Mouse (Mus musculus) thymus, adult 2 months (tissue): Measurements from ENCODE around the gene Baat. TPM values are rescaled to one million over a fixed set of nuclear protein-coding genes. Genes with fewer than 3 reads are reported as not detected.

Source experiments
- DNase-seq: peaks from one replicate; pipeline ENCODE4 v3.0.0; 2021
- H3K27ac ChIP-seq: fragments of 200-500 bp; 2 replicates; pipeline ENCODE4 v1.5.1; 2012; ENCODE audit warnings: low read length, control low read depth; ENCODE audit not compliant: control insufficient read depth, insufficient read depth
- H3K27me3 ChIP-seq: fragments of 200-500 bp; 2 replicates; pipeline ENCODE4 v1.6.1; 2012; ENCODE audit warnings: mild to moderate bottlenecking, low read length, moderate library complexity, mixed read lengths; ENCODE audit not compliant: control insufficient read depth, insufficient read depth
- H3K36me3 ChIP-seq: fragments of 200-500 bp; 2 replicates; pipeline ENCODE4 v1.6.1; 2012; ENCODE audit warnings: mild to moderate bottlenecking, low read length, moderate library complexity; ENCODE audit not compliant: control insufficient read depth, insufficient read depth
- H3K4me1 ChIP-seq: fragments of 200-500 bp; replicated peaks from 2 replicates; pipeline ENCODE4 v1.6.1; 2012; ENCODE audit warnings: low read length; ENCODE audit not compliant: control insufficient read depth, insufficient read depth
- H3K4me3 ChIP-seq: fragments of 200-500 bp; 2 replicates; pipeline ENCODE4 v1.5.1; 2012; ENCODE audit warnings: mild to moderate bottlenecking, low read length, control low read depth, moderate library complexity; ENCODE audit not compliant: control insufficient read depth, insufficient read depth
- CTCF ChIP-seq: fragments of 200-500 bp; IDR thresholded peaks from 2 replicates; pipeline ENCODE4 v1.5.1; 2012; ENCODE audit warnings: mild to moderate bottlenecking, control low read depth, low read length, moderate library complexity, borderline replicate concordance; ENCODE audit not compliant: control insufficient read depth, poor library complexity, insufficient read depth; ENCODE audit errors: extremely low read depth
- POLR2A ChIP-seq: fragments of 200-500 bp; IDR thresholded peaks from 2 replicates; pipeline ENCODE4 v1.6.1; 2012; ENCODE audit warnings: mild to moderate bottlenecking, low read length, control low read depth, moderate library complexity; ENCODE audit not compliant: control insufficient read depth, poor library complexity, insufficient read depth; ENCODE audit errors: extremely low read depth
- WGBS: fragments of 180-500 bp; shearing (Covaris S2); methylation state at CpG from one replicate; pipeline ENCODE4 v1.1.7; 2018; 5-methylcytosine and 5-hydroxymethylcytosine counted together
- polyA plus RNA-seq: library from polyadenylated mRNA; depleted of rRNA; stranded (reverse); fragments of >200 nt; gene quantifications from 2 replicates; pipeline ENCODE4 v1.2.3, GENCODE M21; 2012; rRNA removed

Baat gene
- polyA plus RNA-seq = 0.14 TPM in 1 of 2 replicates, not detected in the other

DNA sequence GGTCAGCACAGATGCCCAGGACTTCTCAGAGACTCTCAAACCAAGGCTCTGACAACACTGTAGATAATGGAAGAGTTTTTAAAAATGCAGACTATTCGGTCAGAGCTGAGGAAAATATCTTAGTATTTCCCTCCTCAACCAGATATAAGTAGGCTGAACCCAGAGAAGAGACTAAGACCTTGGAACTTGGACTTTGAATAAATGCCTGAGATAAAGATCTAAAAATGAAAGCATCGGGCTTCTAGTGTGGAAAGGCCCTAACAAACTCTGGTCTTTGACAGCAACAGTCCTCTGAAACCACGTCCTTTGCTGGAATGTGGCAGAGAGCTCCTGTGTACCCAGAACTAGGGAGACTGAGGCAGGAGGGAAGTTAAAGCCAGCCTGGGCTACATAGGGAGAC lies at the start of gene Baat:
Gene Baat, minus strand, starts transcription at position 172 of the 400 bp plus-strand sequence.
- WGBS = 64% methylated on average over 3 of the region's 3 CpGs
- no peak within 1 kb of the TSS for H3K4me3 ChIP-seq

DNA sequence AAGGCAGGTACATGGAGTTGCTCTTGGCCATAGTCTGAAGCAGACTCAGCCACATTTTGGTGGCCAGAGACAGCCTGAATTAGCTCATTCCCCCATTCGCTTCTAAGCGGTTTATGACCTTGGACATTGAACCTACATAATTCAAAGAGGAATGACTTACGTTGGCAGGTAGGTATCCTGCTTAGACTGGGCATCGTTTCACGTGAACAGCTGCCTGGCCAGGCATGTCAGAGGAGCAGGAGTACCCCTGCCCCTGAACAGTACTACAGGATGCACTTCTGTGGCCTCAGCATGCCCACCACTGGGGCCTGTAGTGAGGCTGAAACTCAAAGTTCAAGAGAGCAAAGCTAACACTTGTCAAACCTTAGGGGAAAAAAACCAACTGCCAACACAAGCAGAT lies 47.0 kb upstream of the Baat start:
- no peak for DNase-seq
- TF ChIP-seq CTCF = no peak
- TF ChIP-seq POLR2A = no peak
- no peaks in the 10 kb centered on the region for H3K36me3 ChIP-seq
- no peak overlapping the region for H3K4me3 ChIP-seq
- H3K4me1 ChIP-seq = no peaks in the 10 kb centered on the region
- no peaks in the 10 kb centered on the region for H3K27me3 ChIP-seq
- H3K27ac ChIP-seq = no peak overlapping the region
- 89% methylated on average over 5 of the region's 5 CpGs for WGBS

More for the DNA sequence above, at the start of gene Baat:
- Histone ChIP-seq H3K27me3 (no peaks in the 10 kb centered on the region), H3K4me1 (no peaks in the 10 kb centered on the region), H3K36me3 (no peaks in the 10 kb centered on the region), H3K27ac (no peak within 1 kb of the TSS)
- no peak for TF ChIP-seq CTCF
- no peak for TF ChIP-seq POLR2A
- DNase-seq = no peak

DNA sequence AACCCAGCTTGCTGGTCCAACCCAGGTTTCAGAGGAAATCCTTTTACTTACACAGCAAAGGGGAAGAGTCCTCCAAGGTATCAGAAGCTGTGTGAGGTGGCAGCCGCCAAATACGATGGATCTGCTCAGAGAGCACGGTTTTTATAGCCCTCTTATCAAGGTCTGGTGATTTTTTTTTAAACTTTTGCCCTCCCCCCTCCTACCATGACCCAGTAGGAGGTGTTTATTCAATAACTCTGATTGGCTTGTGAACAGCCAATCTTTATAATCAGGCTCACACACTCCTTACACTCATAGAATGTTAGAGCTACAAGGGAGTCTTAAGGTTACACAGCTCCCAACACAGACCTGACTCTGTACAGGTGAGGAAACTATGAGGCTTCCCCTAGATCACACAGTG lies 43.0 kb upstream of the Baat start, which contains the start of gene Aldob:
Gene Aldob, minus strand, starts transcription at position 164 of the 400 bp plus-strand sequence.
- 57% methylated on average over 3 of the region's 3 CpGs for WGBS
- H3K27ac ChIP-seq = no peak within 1 kb of the TSS
- H3K36me3 ChIP-seq = no peaks in the 10 kb centered on the region
- no peaks in the 10 kb centered on the region for H3K4me1 ChIP-seq
- TF ChIP-seq CTCF = no peak
- no peak for TF ChIP-seq POLR2A
- H3K27me3 ChIP-seq = no peaks in the 10 kb centered on the region
- H3K4me3 ChIP-seq = no peak within 1 kb of the TSS
- DNase-seq = no peak

DNA sequence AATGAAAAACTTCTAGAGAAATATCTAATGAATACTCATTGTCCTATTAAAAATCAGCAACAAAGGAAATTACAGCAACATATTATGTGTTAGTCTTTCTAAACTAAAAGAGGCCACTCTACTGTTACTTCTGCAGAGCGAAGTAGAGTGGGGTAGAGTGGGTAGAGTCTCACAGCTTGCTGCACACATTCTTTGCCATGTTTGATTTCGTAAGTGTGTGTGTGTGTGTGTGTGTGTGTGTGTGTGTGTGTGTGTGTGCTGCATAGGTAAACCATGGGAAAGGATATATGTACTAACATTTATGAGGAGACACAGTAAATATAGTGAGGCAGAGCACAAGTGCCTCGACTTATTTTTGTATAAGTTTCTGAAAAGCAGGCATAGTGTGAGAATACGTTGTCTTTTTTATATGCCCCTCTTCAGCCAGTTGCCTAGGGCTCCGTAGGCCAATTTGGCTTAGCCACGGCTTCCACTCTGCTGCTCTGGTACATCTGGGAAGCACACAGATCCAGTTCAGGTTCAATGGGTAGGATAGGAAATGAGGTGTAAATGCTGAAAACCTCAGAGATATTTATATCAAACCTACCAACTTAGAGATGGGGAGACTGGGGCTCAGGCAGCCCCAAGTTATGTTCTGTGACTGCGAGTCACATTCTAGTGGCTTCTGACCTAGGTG lies 41.3 kb upstream of the Baat start:
- Histone ChIP-seq H3K36me3 (no peaks in the 10 kb centered on the region), H3K4me1 (no peaks in the 10 kb centered on the region), H3K27ac (no peak overlapping the region), H3K27me3 (no peaks in the 10 kb centered on the region), H3K4me3 (no peak overlapping the region)
- no peak for DNase-seq
- no peak for TF ChIP-seq CTCF
- TF ChIP-seq POLR2A = no peak
- WGBS = 94% methylated on average over 7 of the region's 7 CpGs

GRCm38 (mm10) chr4:49546873-49547543 lies 40.7 kb upstream of the Baat start:
- Histone ChIP-seq H3K4me1 (no peaks in the 10 kb centered on the region), H3K27ac (no peak overlapping the region), H3K36me3 (no peaks in the 10 kb centered on the region), H3K27me3 (no peaks in the 10 kb centered on the region), H3K4me3 (no peak overlapping the region)
- no peak for TF ChIP-seq POLR2A
- no peak for TF ChIP-seq CTCF
- DNase-seq = no peak
- WGBS = 85% methylated on average over 6 of the region's 6 CpGs

DNA sequence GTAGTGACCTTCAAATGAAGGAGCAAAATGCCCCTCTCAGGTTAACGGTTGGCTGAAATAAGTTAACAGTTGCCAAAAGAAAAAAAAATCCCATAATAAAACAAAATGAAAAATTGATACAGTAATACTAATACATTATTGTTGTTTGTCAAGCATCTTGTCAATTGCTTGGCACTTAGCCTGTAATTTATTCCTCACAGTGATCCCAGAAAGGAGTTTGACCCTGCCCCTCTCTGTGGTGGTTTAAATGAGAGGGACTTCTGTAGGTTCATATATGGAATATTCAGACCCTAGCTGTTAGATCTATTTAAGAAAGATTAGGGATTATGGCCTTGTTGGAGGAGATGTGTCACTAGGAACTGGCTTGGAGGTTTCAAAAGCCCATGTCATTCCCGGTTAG lies 39.7 kb upstream of the Baat start:
- TF ChIP-seq CTCF (no peak), POLR2A (no peak)
- WGBS = 86% methylated on average over 2 of the region's 2 CpGs
- Histone ChIP-seq H3K27ac (no peak overlapping the region), H3K27me3 (no peaks in the 10 kb centered on the region), H3K4me3 (no peak overlapping the region), H3K36me3 (no peaks in the 10 kb centered on the region), H3K4me1 (no peaks in the 10 kb centered on the region)
- DNase-seq = no peak
